Mouse (Mus musculus) heart, embryonic 14.5 days (tissue): Measurements from ENCODE around the gene Gm4450. TPM values are rescaled to one million over a fixed set of nuclear protein-coding genes. Genes with fewer than 3 reads are reported as not detected.
"Not testable (repeated sequence)": the region's sequence is repeated elsewhere in the genome, so short reads cannot be mapped to it uniquely, and the experiment has no call there.

Source experiments
- ATAC-seq: fragments of 200-750 bp; cut with Nextera tagmentation; 2 replicates; pipeline ENCODE4 v1.8.0; 2017; ENCODE audit warnings: low read depth, moderate TSS enrichment; ENCODE audit not compliant: insufficient number of reproducible peaks, insufficient read depth, low FRiP score
- H3K27ac ChIP-seq, 2 experiments: fragments of 200-500 bp in 1 of 2; fragments of 300-500 bp in 1 of 2; sonication (generic) in 1 of 2; replicated peaks in 1 of 2; 2 replicates each; pipeline ENCODE4 v1.5.1; 2012 to 2014; ENCODE audit warnings: low read depth in 2 of 2, low read length in 2 of 2, control low read depth in 1 of 2, mild to moderate bottlenecking in 1 of 2, mixed read lengths in 1 of 2; ENCODE audit not compliant: control insufficient read depth in 1 of 2, insufficient read depth in 1 of 2
- H3K27me3 ChIP-seq: fragments of 300-500 bp; sonication (generic); 2 replicates; pipeline ENCODE4 v1.6.1; 2014; ENCODE audit warnings: mild to moderate bottlenecking, low read length, control low read depth; ENCODE audit not compliant: control insufficient read depth, insufficient read depth
- H3K36me3 ChIP-seq: fragments of 300-500 bp; sonication (generic); 2 replicates; pipeline ENCODE4 v1.6.1; 2014; ENCODE audit warnings: mild to moderate bottlenecking, control low read depth, low read length, mixed read lengths; ENCODE audit not compliant: control insufficient read depth, insufficient read depth
- H3K4me1 ChIP-seq, 2 experiments: fragments of 200-500 bp in 1 of 2; fragments of 300-500 bp in 1 of 2; sonication (generic) in 1 of 2; 2 replicates each; pipeline ENCODE4 v1.6.1; 2012 to 2014; ENCODE audit warnings: low read length in 2 of 2, control low read depth in 1 of 2, mixed read lengths in 1 of 2; ENCODE audit not compliant: control insufficient read depth in 2 of 2, insufficient read depth in 2 of 2
- H3K4me2 ChIP-seq: fragments of 300-500 bp; sonication (generic); 2 replicates; pipeline ENCODE4 v1.6.1; 2014; ENCODE audit warnings: mild to moderate bottlenecking, low read length
- H3K4me3 ChIP-seq, 2 experiments: fragments of 200-500 bp in 1 of 2; fragments of 300-500 bp in 1 of 2; sonication (generic) in 1 of 2; 2 replicates each; pipeline ENCODE4 v1.5.1; 2012 to 2014; ENCODE audit warnings: low read length in 2 of 2, mild to moderate bottlenecking in 2 of 2, control low read depth in 1 of 2, low read depth in 1 of 2, moderate library complexity in 1 of 2; ENCODE audit not compliant: control insufficient read depth in 1 of 2, insufficient read depth in 1 of 2
- H3K9ac ChIP-seq: fragments of 300-500 bp; sonication (generic); 2 replicates; pipeline ENCODE4 v1.6.1; 2014; ENCODE audit warnings: mild to moderate bottlenecking, low read length
- H3K9me3 ChIP-seq: fragments of 300-500 bp; sonication (generic); 2 replicates; pipeline ENCODE4 v1.6.1; 2016; ENCODE audit warnings: low read length, control low read depth; ENCODE audit not compliant: control insufficient read depth
- WGBS: fragments of 180-500 bp; shearing (Covaris S2); extraction: QIAGEN DNeasy Blood & Tissue Kit; methylation state at CpG from one replicate; pipeline ENCODE4 v1.1.7; 2014; 5-methylcytosine and 5-hydroxymethylcytosine counted together
- polyA plus RNA-seq: library from polyadenylated mRNA; unstranded; fragments of >200 nt; fragmentation: Nextera tagmentation; extraction: Ambion mirVana; gene quantifications from 2 replicates; pipeline ENCODE4 v1.2.1, GENCODE M21; 2014

The Gm4450 gene
- polyA plus RNA-seq, 1 experiment from 2014 or later: not detected

DNA sequence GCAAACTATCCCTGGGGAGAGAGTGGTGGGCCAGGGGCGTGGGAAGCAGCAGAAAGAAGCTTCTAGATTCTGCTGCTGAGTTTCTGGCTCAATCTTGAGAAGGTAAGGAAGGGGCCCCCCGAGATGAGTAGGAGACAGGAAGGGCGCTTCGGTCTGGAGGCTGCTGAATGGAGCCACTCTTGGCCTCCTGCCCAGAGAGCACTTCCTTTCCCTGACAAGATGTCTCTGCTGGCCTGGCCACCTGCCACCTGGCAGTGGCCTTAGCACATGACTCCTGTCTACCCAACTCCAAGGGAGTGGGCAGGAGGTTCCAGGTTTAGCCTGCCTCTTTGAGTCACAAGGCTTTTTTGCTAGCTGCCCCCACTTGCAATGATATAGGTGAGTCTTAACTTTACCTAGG, 39.6 kb downstream of the Gm4450 start:
- Histone ChIP-seq H3K4me1 (peaks cover 37 to 73% of the 10 kb centered on the region in 2 experiments), H3K36me3 (no peaks in the 10 kb centered on the region), H3K27me3 (no peaks in the 10 kb centered on the region), H3K4me2 (peak overlapping the region; percentile 42), H3K27ac (peak overlapping the region; percentile 62 to 91), H3K9me3 (no peaks in the 10 kb centered on the region), H3K9ac (no peak overlapping the region), H3K4me3 (no peak overlapping the region)
- WGBS: 6% methylated on average over 4 of the region's 4 CpGs
- peak; percentile 78 for ATAC-seq

DNA sequence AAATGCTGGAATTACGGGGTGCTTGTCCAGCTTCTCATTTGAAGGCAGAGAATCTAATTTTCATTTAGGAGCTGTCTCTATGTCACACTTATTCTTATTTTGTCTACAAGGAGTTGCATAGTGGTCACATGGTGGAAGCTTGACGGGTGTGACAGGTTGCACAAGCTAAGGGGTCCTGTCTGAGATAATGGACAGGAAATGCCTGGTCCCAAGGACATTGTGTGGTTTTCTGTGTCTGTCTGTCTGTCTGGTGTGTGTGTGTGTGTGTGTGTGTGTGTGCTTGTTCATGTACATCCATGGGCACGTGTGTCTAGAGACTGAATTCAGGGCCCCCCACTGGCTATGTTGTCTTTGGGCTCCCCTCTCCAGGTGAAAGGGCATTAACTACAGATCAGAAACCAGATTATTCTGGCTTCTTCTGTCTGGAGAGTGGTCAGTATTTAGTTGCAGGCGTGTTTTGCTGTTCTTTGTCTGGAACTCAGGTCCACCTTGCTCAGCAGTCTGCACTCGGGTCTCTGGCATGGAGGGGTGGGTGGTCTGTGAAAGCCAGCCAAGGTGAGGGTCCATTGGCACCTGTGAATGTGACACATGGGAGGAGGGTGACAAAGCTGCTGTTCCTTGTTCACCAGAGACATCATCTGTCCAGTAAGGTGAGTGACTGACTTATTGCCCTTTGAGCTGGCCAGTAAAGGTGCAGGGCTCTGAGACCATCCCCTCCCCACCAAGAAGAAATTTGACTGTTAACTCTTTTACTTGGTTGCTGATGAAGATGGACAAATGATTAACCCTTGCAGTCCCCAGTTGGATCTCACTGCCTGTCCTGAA, 40.3 kb downstream of the Gm4450 start:
- H3K4me1 ChIP-seq: peaks cover 37 to 80% of the 10 kb centered on the region in 2 experiments
- 60% methylated on average over 5 of the region's 5 CpGs for WGBS
- peak overlapping the region; percentile 42 for H3K4me2 ChIP-seq
- H3K9me3 ChIP-seq: no peaks in the 10 kb centered on the region
- H3K36me3 ChIP-seq: no peaks in the 10 kb centered on the region
- no peak overlapping the region for H3K9ac ChIP-seq
- ATAC-seq: no peak
- H3K27ac ChIP-seq: peak overlapping the region; percentile 56 to 91
- no peak overlapping the region for H3K4me3 ChIP-seq
- H3K27me3 ChIP-seq: no peaks in the 10 kb centered on the region

DNA sequence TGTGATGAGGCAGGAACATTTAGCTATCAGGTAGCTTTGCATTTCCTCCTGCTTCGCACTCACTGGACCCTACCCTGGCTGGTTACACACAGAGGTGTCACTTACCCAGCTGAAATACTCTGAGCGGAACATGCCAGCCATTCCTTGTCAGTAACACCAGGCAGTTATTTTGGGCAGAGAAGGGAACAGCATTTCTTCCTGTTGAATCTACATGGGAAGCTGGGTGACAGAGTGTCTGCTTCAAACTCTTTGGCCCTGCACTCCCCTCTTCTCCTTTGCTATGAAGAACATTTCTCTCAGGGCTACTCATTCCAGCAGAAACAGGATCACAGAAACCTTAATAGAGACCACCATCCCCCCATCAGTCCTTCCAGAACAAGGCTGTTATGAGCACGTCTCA, 42.6 kb downstream of the Gm4450 start:
- Histone ChIP-seq H3K36me3 (no peaks in the 10 kb centered on the region), H3K9ac (no peak overlapping the region; the same call in 1 of the 2 replicates), H3K4me3 (no peak overlapping the region), H3K27me3 (no peaks in the 10 kb centered on the region), H3K4me2 (peak overlapping the region; percentile 2), H3K27ac (peak overlapping the region; percentile 87 to 91), H3K4me1 (peaks cover 35 to 77% of the 10 kb centered on the region in 2 experiments), H3K9me3 (no peaks in the 10 kb centered on the region)
- ATAC-seq: peak; percentile 40; the same call in 1 of the 2 replicates
- 21% methylated on average over 3 of the region's 3 CpGs for WGBS

DNA sequence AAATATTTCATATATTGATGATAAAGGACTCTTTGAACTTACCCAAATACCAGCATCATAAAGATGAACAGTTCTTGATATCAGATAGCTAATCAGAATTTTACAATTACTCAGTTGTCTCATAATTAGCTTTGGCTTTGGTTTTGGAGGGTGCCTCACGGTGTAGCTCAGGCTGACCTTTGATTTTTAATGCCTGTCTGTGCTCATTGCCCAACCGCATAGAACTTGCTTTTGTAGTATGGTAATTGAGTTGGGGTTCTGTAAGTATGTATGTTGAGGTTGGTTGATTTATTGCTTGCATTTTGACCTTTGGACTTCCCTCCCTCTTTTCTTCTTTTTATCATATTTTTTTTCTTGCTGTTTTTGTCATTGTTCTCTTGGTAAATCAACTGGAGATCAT, 43.2 kb downstream of the Gm4450 start:
- H3K4me3 ChIP-seq: no peak overlapping the region
- no peak for ATAC-seq
- H3K36me3 ChIP-seq: no peaks in the 10 kb centered on the region
- no peaks in the 10 kb centered on the region for H3K9me3 ChIP-seq
- 76% methylated on average over 2 of the region's 2 CpGs for WGBS
- peaks cover 35 to 71% of the 10 kb centered on the region in 2 experiments for H3K4me1 ChIP-seq
- H3K27me3 ChIP-seq: no peaks in the 10 kb centered on the region
- peak overlapping the region in 1 of 2 experiments; percentile 71; a peak in 3 of 4 replicates for H3K27ac ChIP-seq
- no peak overlapping the region; the same call in 1 of the 2 replicates for H3K4me2 ChIP-seq
- peak overlapping the region; percentile 46; the same call in 1 of the 2 replicates for H3K9ac ChIP-seq

DNA sequence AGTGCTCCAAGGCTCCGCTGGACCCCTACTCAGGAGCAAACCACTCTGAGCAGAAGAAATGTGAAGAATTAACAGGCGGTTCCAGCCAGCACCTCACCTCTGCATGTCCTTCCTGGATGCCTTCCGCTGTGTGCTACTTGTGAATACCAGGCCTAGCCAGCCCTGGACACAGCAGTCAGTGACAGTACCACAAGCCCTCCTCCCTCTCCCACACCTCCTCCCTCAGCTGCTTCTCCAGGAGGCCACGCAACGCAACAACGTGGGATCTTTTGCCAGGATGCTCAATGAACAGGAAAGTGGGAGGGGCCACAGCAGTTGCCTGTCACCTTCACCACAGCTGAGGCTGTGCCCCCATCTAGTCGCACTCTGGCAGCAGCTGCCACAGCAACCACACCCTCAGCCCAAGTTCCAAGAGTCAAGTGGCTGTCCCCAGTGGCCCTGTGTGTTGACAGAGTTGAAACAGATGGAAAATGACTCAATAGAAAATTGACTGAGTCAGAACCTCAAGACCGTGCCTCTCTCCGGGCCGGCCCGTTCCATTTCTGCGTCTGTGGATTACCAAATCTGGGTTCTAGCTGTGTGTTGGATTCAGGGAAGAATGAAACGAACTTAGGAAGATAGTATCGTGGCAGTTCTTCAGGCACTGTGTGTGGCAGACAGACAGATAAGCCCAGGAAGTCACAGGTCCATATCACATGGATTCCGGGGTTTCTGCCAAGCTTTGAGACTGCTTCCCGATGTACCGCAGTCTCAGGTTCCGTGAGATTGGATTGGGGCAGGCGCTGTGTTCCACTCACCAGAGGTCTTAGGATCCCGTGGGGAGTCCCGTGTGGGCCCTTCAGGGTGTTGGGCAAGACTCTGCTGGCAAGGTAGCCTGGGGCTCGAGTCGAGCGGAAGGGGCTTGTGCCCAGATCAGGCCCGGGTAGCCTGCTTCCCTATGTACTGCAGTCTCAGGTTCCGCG, 46.0 kb downstream of the Gm4450 start:
- ATAC-seq: peak; percentile 78
- 47% methylated on average over 16 of the region's 27 CpGs for WGBS
- H3K36me3 ChIP-seq, H3K4me2 ChIP-seq, H3K9me3 ChIP-seq, H3K4me3 ChIP-seq, H3K9ac ChIP-seq, H3K27me3 ChIP-seq: not testable (repeated sequence)
- H3K27ac ChIP-seq: peak overlapping the region; percentile 64
- H3K4me1 ChIP-seq: peaks cover 25 to 64% of the 10 kb centered on the region in 2 experiments

DNA sequence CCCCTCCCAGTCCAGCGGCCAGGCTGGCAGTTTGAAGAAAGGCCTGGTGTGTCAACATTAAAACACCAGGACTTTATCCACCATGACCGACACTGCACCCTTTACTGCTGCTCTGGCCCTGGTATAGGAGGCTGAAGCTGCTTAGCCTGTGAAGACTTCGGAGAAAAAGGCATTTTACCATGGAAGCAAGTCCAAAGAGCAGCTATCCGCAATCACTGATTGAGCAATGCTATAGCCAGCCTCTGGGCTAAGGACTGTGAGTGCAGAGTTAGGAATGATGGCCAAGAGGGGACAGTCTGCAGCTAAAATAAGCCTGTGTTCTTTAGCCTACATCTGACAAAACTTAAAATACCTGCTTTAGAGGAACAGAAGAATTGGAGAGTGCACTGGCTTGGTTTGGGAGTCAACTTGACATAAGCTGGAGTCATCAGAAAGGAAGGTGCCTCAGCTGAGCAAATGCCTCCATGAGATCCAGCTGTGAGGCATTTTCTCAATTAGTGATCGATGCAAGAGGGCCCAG, 49.6 kb downstream of the Gm4450 start:
- H3K9ac ChIP-seq: peak overlapping the region; percentile 50
- not testable (repeated sequence) for H3K4me3 ChIP-seq, H3K9me3 ChIP-seq, H3K27me3 ChIP-seq, ATAC-seq, H3K36me3 ChIP-seq
- peaks cover 13 to 34% of the 10 kb centered on the region in 2 experiments for H3K4me1 ChIP-seq
- peak overlapping the region; percentile 69 to 86 for H3K27ac ChIP-seq
- WGBS: 39% methylated on average over 5 of the region's 5 CpGs
- H3K4me2 ChIP-seq: peak overlapping the region; percentile 34; the same call in 1 of the 2 replicates

DNA sequence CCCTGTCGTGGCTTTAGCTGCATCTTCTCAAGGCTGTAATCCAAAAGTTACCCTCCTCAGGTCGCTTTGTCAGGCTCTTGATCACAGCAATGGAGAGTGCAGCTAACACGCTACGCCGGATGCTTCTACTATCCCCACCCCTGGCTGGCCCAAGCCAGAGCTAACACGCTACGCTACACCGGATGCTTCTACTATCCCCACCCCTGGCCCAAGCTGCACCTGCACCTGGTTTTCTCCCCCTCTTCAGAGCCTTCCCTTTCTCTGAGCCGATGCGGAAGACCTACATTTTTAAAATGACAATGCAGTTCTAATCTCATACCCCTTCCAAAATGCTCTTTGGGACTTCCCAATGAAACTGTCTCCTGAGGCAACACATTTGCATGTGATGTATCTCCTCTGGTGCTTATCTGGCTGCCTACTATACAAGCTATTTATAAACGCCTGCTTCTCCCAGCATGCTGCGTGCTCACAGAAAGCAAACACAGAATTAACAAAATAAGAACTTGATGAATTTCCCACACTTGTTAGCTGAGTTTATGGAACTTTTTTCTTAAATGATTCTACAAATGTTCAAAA, 50.3 kb downstream of the Gm4450 start:
- not testable (repeated sequence) for H3K9me3 ChIP-seq, H3K36me3 ChIP-seq, H3K4me3 ChIP-seq, H3K27me3 ChIP-seq, ATAC-seq, H3K9ac ChIP-seq
- 20% methylated on average over 12 of the region's 12 CpGs for WGBS
- H3K4me1 ChIP-seq: peaks cover 13 to 27% of the 10 kb centered on the region in 2 experiments
- peak overlapping the region; percentile 78 to 86 for H3K27ac ChIP-seq
- peak overlapping the region; percentile 54 for H3K4me2 ChIP-seq
